Mouse (Mus musculus) lung, embryonic 15.5 days (tissue): Measurements from ENCODE around the gene Pax2. TPM values are rescaled to one million over a fixed set of nuclear protein-coding genes. Genes with fewer than 3 reads are reported as not detected.
A peak's percentile ranks its signal among the peaks of the same experiment; 100 is the strongest.

Experiments
- ATAC-seq: fragments of 200-750 bp; cut with Nextera tagmentation; 2 replicates; pipeline ENCODE4 v1.8.0; 2017; ENCODE audit warnings: moderate number of reproducible peaks, borderline replicate concordance; ENCODE audit not compliant: low FRiP score, low TSS enrichment; ENCODE audit errors: extremely low read depth
- H3K27ac ChIP-seq: fragments of 300-500 bp; sonication (generic); 2 replicates; pipeline ENCODE4 v1.5.1; 2015; ENCODE audit warnings: moderate library complexity, mild to moderate bottlenecking, inconsistent platforms
- H3K27me3 ChIP-seq: fragments of 300-500 bp; sonication (generic); 2 replicates; pipeline ENCODE4 v1.6.1; 2015; ENCODE audit warnings: inconsistent platforms
- H3K36me3 ChIP-seq: fragments of 300-500 bp; sonication (generic); 2 replicates; pipeline ENCODE4 v1.6.1; 2015; ENCODE audit warnings: inconsistent platforms
- H3K4me1 ChIP-seq: fragments of 300-500 bp; sonication (generic); 2 replicates; pipeline ENCODE4 v1.6.1; 2015; ENCODE audit warnings: inconsistent platforms
- H3K4me2 ChIP-seq: fragments of 300-500 bp; sonication (generic); 2 replicates; pipeline ENCODE4 v1.6.1; 2015; ENCODE audit warnings: inconsistent platforms, mild to moderate bottlenecking, moderate library complexity
- H3K4me3 ChIP-seq: fragments of 300-500 bp; sonication (generic); 2 replicates; pipeline ENCODE4 v1.5.1; 2015; ENCODE audit warnings: mild to moderate bottlenecking, inconsistent platforms
- H3K9ac ChIP-seq: fragments of 300-500 bp; sonication (generic); 2 replicates; pipeline ENCODE4 v1.6.1; 2015; ENCODE audit warnings: inconsistent platforms
- H3K9me3 ChIP-seq: fragments of 300-500 bp; sonication (generic); 2 replicates; pipeline ENCODE4 v1.6.1; 2016; ENCODE audit warnings: inconsistent platforms
- WGBS: fragments of 180-500 bp; shearing (Covaris S2); methylation state at CpG from one replicate; pipeline ENCODE4 v1.1.7; 2015; 5-methylcytosine and 5-hydroxymethylcytosine counted together
- polyA plus RNA-seq: library from polyadenylated mRNA; unstranded; fragments of >200 nt; fragmentation: Nextera tagmentation; extraction: Ambion mirVana; gene quantifications from 2 replicates; pipeline ENCODE4 v1.2.1, GENCODE M21; 2015

The Pax2 gene
- polyA plus RNA-seq, 1 experiment from 2014 or later: 0.10 TPM

- Histone ChIP-seq H3K9ac (0 out of 2 replicates have a peak overlapping the region, but pooled peaks have one; percentile 13), H3K27ac (peak overlapping the region; percentile 48), H3K4me1 (peaks cover 24% of the 10 kb centered on the region), H3K36me3 (no peaks in the 10 kb centered on the region), H3K4me2 (peak overlapping the region; percentile 56), H3K9me3 (no peaks in the 10 kb centered on the region), H3K27me3 (peaks cover 98% of the 10 kb centered on the region), H3K4me3 (peak overlapping the region; percentile 27)
- 1% methylated on average over 48 of the region's 48 CpGs for WGBS
- ATAC-seq: no peak
Measured at GRCm38 (mm10) chr19:44741091-44741763, 14.6 kb upstream of the Pax2 start.

- Histone ChIP-seq H3K36me3 (no peaks in the 10 kb centered on the region), H3K9ac (0 out of 2 replicates have a peak overlapping the region, but pooled peaks have one; percentile 2), H3K9me3 (no peaks in the 10 kb centered on the region), H3K27ac (peak overlapping the region; percentile 48), H3K27me3 (peaks cover 98% of the 10 kb centered on the region), H3K4me3 (peak overlapping the region; percentile 27), H3K4me2 (peak overlapping the region; percentile 56), H3K4me1 (peaks cover 29% of the 10 kb centered on the region)
- under 1% methylated on average over 13 of the region's 13 CpGs for WGBS
- ATAC-seq: no peak
Measured at GRCm38 (mm10) chr19:44741764-44742127, 14.1 kb upstream of the Pax2 start.

- peaks cover 98% of the 10 kb centered on the region for H3K27me3 ChIP-seq
- H3K27ac ChIP-seq: peak overlapping the region; percentile 48; the same call in 1 of the 2 replicates
- no peak for ATAC-seq
- peak overlapping the region; percentile 56 for H3K4me2 ChIP-seq
- no peaks in the 10 kb centered on the region for H3K9me3 ChIP-seq
- peaks cover 32% of the 10 kb centered on the region for H3K4me1 ChIP-seq
- H3K36me3 ChIP-seq: no peaks in the 10 kb centered on the region
- H3K4me3 ChIP-seq: peak overlapping the region; percentile 27
- WGBS: under 1% methylated on average over 22 of the region's 22 CpGs
- no peak overlapping the region for H3K9ac ChIP-seq
Measured at GRCm38 (mm10) chr19:44742131-44743020, 13.5 kb upstream of the Pax2 start.

GRCm38 (mm10) chr19:44743021-44743415 is 12.8 kb upstream of the Pax2 start:
- Histone ChIP-seq H3K4me3 (no peak overlapping the region), H3K4me2 (no peak overlapping the region), H3K4me1 (peaks cover 32% of the 10 kb centered on the region), H3K9me3 (no peaks in the 10 kb centered on the region), H3K9ac (no peak overlapping the region), H3K36me3 (no peaks in the 10 kb centered on the region), H3K27me3 (peaks cover 98% of the 10 kb centered on the region), H3K27ac (no peak overlapping the region)
- WGBS: 6% methylated on average over 2 of the region's 2 CpGs
- ATAC-seq: no peak

GRCm38 (mm10) chr19:44743961-44744520 is 11.8 kb upstream of the Pax2 start:
- Histone ChIP-seq H3K4me2 (no peak overlapping the region), H3K4me1 (peaks cover 35% of the 10 kb centered on the region), H3K4me3 (no peak overlapping the region), H3K27ac (no peak overlapping the region), H3K36me3 (no peaks in the 10 kb centered on the region), H3K27me3 (peaks cover 99% of the 10 kb centered on the region), H3K9ac (no peak overlapping the region), H3K9me3 (no peaks in the 10 kb centered on the region)
- ATAC-seq: no peak
- 20% methylated on average over 2 of the region's 2 CpGs for WGBS

- 8% methylated on average over 6 of the region's 6 CpGs for whole genome bisulfite sequencing
- H3K4me2 ChIP-seq: no peak overlapping the region
- peaks cover 35% of the 10 kb centered on the region for H3K4me1 ChIP-seq
- no peaks in the 10 kb centered on the region for H3K9me3 ChIP-seq
- H3K9ac ChIP-seq: no peak overlapping the region
- no peak overlapping the region for H3K27ac ChIP-seq
- H3K4me3 ChIP-seq: no peak overlapping the region
- H3K36me3 ChIP-seq: no peaks in the 10 kb centered on the region
- no peak for ATAC-seq
- H3K27me3 ChIP-seq: peaks cover 100% of the 10 kb centered on the region
Measured at GRCm38 (mm10) chr19:44745741-44746140, 10.1 kb upstream of the Pax2 start.

- Histone ChIP-seq H3K4me1 (peaks cover 30% of the 10 kb centered on the region), H3K27me3 (peaks cover 100% of the 10 kb centered on the region), H3K9ac (no peak overlapping the region), H3K4me2 (peak overlapping the region; percentile 45), H3K27ac (no peak overlapping the region), H3K9me3 (no peaks in the 10 kb centered on the region), H3K36me3 (no peaks in the 10 kb centered on the region), H3K4me3 (peak overlapping the region; percentile 16; the same call in 1 of the 2 replicates)
- no peak for ATAC-seq
- WGBS: under 1% methylated on average over 42 of the region's 42 CpGs
Measured at GRCm38 (mm10) chr19:44746541-44747024, 9.3 kb upstream of the Pax2 start.

- WGBS: 18% methylated on average over 4 of the region's 4 CpGs
- no peak overlapping the region for H3K27ac ChIP-seq
- H3K9me3 ChIP-seq: no peaks in the 10 kb centered on the region
- peaks cover 100% of the 10 kb centered on the region for H3K27me3 ChIP-seq
- H3K4me1 ChIP-seq: peaks cover 27% of the 10 kb centered on the region
- no peak overlapping the region for H3K9ac ChIP-seq
- H3K4me3 ChIP-seq: no peak overlapping the region
- ATAC-seq: no peak
- H3K4me2 ChIP-seq: no peak overlapping the region
- H3K36me3 ChIP-seq: no peaks in the 10 kb centered on the region
Measured at GRCm38 (mm10) chr19:44747471-44747870, 8.4 kb upstream of the Pax2 start.

- ATAC-seq: no peak
- Histone ChIP-seq H3K9ac (no peak overlapping the region), H3K4me3 (no peak overlapping the region), H3K4me1 (peaks cover 25% of the 10 kb centered on the region), H3K27ac (no peak overlapping the region), H3K4me2 (no peak overlapping the region), H3K27me3 (peaks cover 100% of the 10 kb centered on the region), H3K9me3 (no peaks in the 10 kb centered on the region), H3K36me3 (no peaks in the 10 kb centered on the region)
- 6% methylated on average over 5 of the region's 5 CpGs for WGBS
Measured at GRCm38 (mm10) chr19:44748271-44748670, 7.6 kb upstream of the Pax2 start.

- Histone ChIP-seq H3K27me3 (peaks cover 100% of the 10 kb centered on the region), H3K4me2 (no peak overlapping the region), H3K9me3 (no peaks in the 10 kb centered on the region), H3K4me3 (no peak overlapping the region), H3K4me1 (peaks cover 25% of the 10 kb centered on the region), H3K27ac (no peak overlapping the region), H3K36me3 (no peaks in the 10 kb centered on the region), H3K9ac (no peak overlapping the region)
- 9% methylated on average over 18 of the region's 18 CpGs for WGBS
- no peak for ATAC-seq
Measured at GRCm38 (mm10) chr19:44749061-44749990, 6.5 kb upstream of the Pax2 start.
